Mouse (Mus musculus) hindbrain, postnatal 0 days (tissue): ENCODE results near the gene Tmem26. TPM values are rescaled to one million over a fixed set of nuclear protein-coding genes. Genes with fewer than 3 reads are reported as not detected.

Experiments
- ATAC-seq: fragments of 200-750 bp; cut with Nextera tagmentation; 2 replicates; pipeline ENCODE4 v1.8.0; 2017; ENCODE audit warnings: mild to moderate bottlenecking, moderate TSS enrichment, moderate library complexity
- DNase-seq: peaks from one replicate; pipeline ENCODE4 v3.0.0-alpha.2; 2015; ENCODE audit warnings: low spot score
- H3K27ac ChIP-seq: fragments of 300-500 bp; sonication (generic); 2 replicates; pipeline ENCODE4 v1.5.1; 2014; ENCODE audit warnings: mild to moderate bottlenecking
- H3K27me3 ChIP-seq: fragments of 300-500 bp; sonication (generic); 2 replicates; pipeline ENCODE4 v1.6.1; 2014; ENCODE audit warnings: low read length, mixed read lengths; ENCODE audit not compliant: insufficient read depth
- H3K36me3 ChIP-seq: fragments of 300-500 bp; sonication (generic); 2 replicates; pipeline ENCODE4 v1.6.1; 2014; ENCODE audit warnings: low read length, mixed read lengths; ENCODE audit not compliant: insufficient read depth
- H3K4me1 ChIP-seq: fragments of 300-500 bp; sonication (generic); 2 replicates; pipeline ENCODE4 v1.6.1; 2014; ENCODE audit warnings: antibody characterized with exemption, low read length, mixed read lengths; ENCODE audit not compliant: insufficient read depth
- H3K4me2 ChIP-seq: fragments of 300-500 bp; sonication (generic); 2 replicates; pipeline ENCODE4 v1.6.1; 2014; ENCODE audit warnings: low read depth, mild to moderate bottlenecking, low read length, moderate library complexity, mixed read lengths
- H3K4me3 ChIP-seq: fragments of 300-500 bp; sonication (generic); 2 replicates; pipeline ENCODE4 v1.5.1; 2014; ENCODE audit warnings: low read length
- H3K9ac ChIP-seq: fragments of 300-500 bp; sonication (generic); replicated peaks from 2 replicates; pipeline ENCODE4 v1.6.1; 2014; ENCODE audit warnings: mild to moderate bottlenecking, low read length, moderate library complexity, mixed read lengths
- H3K9me3 ChIP-seq: fragments of 300-500 bp; sonication (generic); 2 replicates; pipeline ENCODE4 v1.6.1; 2016; ENCODE audit warnings: low read length, mixed read lengths
- CTCF ChIP-seq: IDR thresholded peaks from 2 replicates; pipeline ENCODE4 v1.5.1; 2016; ENCODE audit warnings: antibody characterized with exemption, control low read depth, low read depth
- WGBS: fragments of 180-500 bp; shearing (Covaris S2); extraction: QIAGEN DNeasy Blood & Tissue Kit; methylation state at CpG from one replicate; pipeline ENCODE4 v1.1.7; 2014; 5-methylcytosine and 5-hydroxymethylcytosine counted together
- polyA plus RNA-seq: library from polyadenylated mRNA; unstranded; fragments of >200 nt; fragmentation: Nextera tagmentation; extraction: Ambion mirVana; gene quantifications from 2 replicates; pipeline ENCODE4 v1.2.1, GENCODE M21; 2015
- total RNA-seq: library from RNA; depleted of rRNA; stranded (reverse); fragments of >200 nt; gene quantifications from 2 replicates; pipeline ENCODE4 v1.2.3, GENCODE M21; 2014

Tmem26 gene
- total and polyA plus RNA-seq, 2 experiments from 2014 or later, result 4.7 to 6.6 TPM

- Histone ChIP-seq H3K4me3 (no peak overlapping the region), H3K36me3 (no peaks in the 10 kb centered on the region), H3K27me3 (no peaks in the 10 kb centered on the region), H3K4me1 (no peaks in the 10 kb centered on the region), H3K9me3 (no peaks in the 10 kb centered on the region), H3K27ac (no peak overlapping the region), H3K9ac (no peak overlapping the region), H3K4me2 (no peak overlapping the region)
- 82% methylated on average over 2 of the region's 2 CpGs for WGBS
- TF ChIP-seq CTCF, result no peak
- ATAC-seq (no peak), DNase-seq (no peak)
Measured at GRCm38 (mm10) chr10:68704268-68704667, 19.2 kb upstream of the Tmem26 start.

- DNase-seq (no peak), ATAC-seq (no peak)
- no peaks in the 10 kb centered on the region for H3K36me3 ChIP-seq
- H3K4me1 ChIP-seq, result no peaks in the 10 kb centered on the region
- no peaks in the 10 kb centered on the region for H3K27me3 ChIP-seq
- TF ChIP-seq CTCF, result no peak
- no peak overlapping the region for H3K4me2 ChIP-seq
- no peak overlapping the region for H3K27ac ChIP-seq
- H3K9me3 ChIP-seq, result no peaks in the 10 kb centered on the region
- 83% methylated on average over 4 of the region's 4 CpGs for WGBS
- no peak overlapping the region for H3K9ac ChIP-seq
- H3K4me3 ChIP-seq, result no peak overlapping the region
Measured at GRCm38 (mm10) chr10:68705471-68706036, 17.9 kb upstream of the Tmem26 start.

- WGBS, result 77% methylated on average over 3 of the region's 3 CpGs
- Histone ChIP-seq H3K36me3 (no peaks in the 10 kb centered on the region), H3K4me3 (no peak overlapping the region), H3K27me3 (no peaks in the 10 kb centered on the region), H3K9ac (no peak overlapping the region), H3K4me2 (no peak overlapping the region), H3K9me3 (no peaks in the 10 kb centered on the region), H3K27ac (no peak overlapping the region), H3K4me1 (no peaks in the 10 kb centered on the region)
- DNase-seq (no peak), ATAC-seq (no peak)
- no peak for TF ChIP-seq CTCF
Measured at GRCm38 (mm10) chr10:68707014-68707852, 16.2 kb upstream of the Tmem26 start.

- ATAC-seq (no peak), DNase-seq (no peak)
- H3K4me3 ChIP-seq, result no peak overlapping the region
- no peak for TF ChIP-seq CTCF
- no peaks in the 10 kb centered on the region for H3K9me3 ChIP-seq
- 78% methylated on average over 2 of the region's 2 CpGs for WGBS
- H3K36me3 ChIP-seq, result no peaks in the 10 kb centered on the region
- H3K4me2 ChIP-seq, result no peak overlapping the region
- no peak overlapping the region for H3K9ac ChIP-seq
- no peaks in the 10 kb centered on the region for H3K27me3 ChIP-seq
- H3K4me1 ChIP-seq, result no peaks in the 10 kb centered on the region
- no peak overlapping the region for H3K27ac ChIP-seq
Measured at GRCm38 (mm10) chr10:68712926-68713325, 10.5 kb upstream of the Tmem26 start.

- TF ChIP-seq CTCF, result no peak
- ATAC-seq, result no peak
- 80% methylated on average over 3 of the region's 3 CpGs for WGBS
Measured at GRCm38 (mm10) chr10:68714302-68714701, 9.1 kb upstream of the Tmem26 start.

GRCm38 (mm10) chr10:68715396-68715795 lies 8.1 kb upstream of the Tmem26 start:
- TF ChIP-seq CTCF, result no peak
- H3K36me3 ChIP-seq, result no peaks in the 10 kb centered on the region
- H3K4me2 ChIP-seq, result no peak overlapping the region
- no peak for ATAC-seq
- no peak overlapping the region for H3K27ac ChIP-seq
- no peaks in the 10 kb centered on the region for H3K4me1 ChIP-seq
- H3K4me3 ChIP-seq, result no peak overlapping the region
- no peaks in the 10 kb centered on the region for H3K27me3 ChIP-seq
- no peaks in the 10 kb centered on the region for H3K9me3 ChIP-seq
- WGBS, result 94% methylated on average over 3 of the region's 3 CpGs
- H3K9ac ChIP-seq, result no peak overlapping the region
- no peak for DNase-seq

More at GRCm38 (mm10) chr10:68714302-68714701, 9.1 kb upstream of the Tmem26 start:
- no peaks in the 10 kb centered on the region for H3K27me3 ChIP-seq
- no peaks in the 10 kb centered on the region for H3K36me3 ChIP-seq
- no peak overlapping the region for H3K9ac ChIP-seq
- no peak overlapping the region for H3K4me2 ChIP-seq
- H3K9me3 ChIP-seq, result no peaks in the 10 kb centered on the region
- H3K27ac ChIP-seq, result no peak overlapping the region
- H3K4me1 ChIP-seq, result no peaks in the 10 kb centered on the region
- no peak overlapping the region for H3K4me3 ChIP-seq
- no peak for DNase-seq

GRCm38 (mm10) chr10:68718375-68718774 lies 5.1 kb upstream of the Tmem26 start:
- TF ChIP-seq CTCF, result no peak
- ATAC-seq, result no peak
- no peak overlapping the region for H3K4me2 ChIP-seq
- no peak overlapping the region for H3K4me3 ChIP-seq
- H3K27me3 ChIP-seq, result no peaks in the 10 kb centered on the region
- H3K4me1 ChIP-seq, result 0 out of 2 replicates have a peak, but pooled peaks cover under 1% of the 10 kb centered on the region
- no peak for DNase-seq
- no peak overlapping the region for H3K27ac ChIP-seq
- H3K9me3 ChIP-seq, result no peaks in the 10 kb centered on the region
- H3K36me3 ChIP-seq, result no peaks in the 10 kb centered on the region
- WGBS, result 77% methylated on average over 3 of the region's 3 CpGs
- H3K9ac ChIP-seq, result no peak overlapping the region
